Mouse (Mus musculus): ENCODE data around the gene Hivep3. TPM values are rescaled to one million over a fixed set of nuclear protein-coding genes. Genes with fewer than 3 reads are reported as not detected.

The Hivep3 gene
- total and polyA plus RNA-seq, 3 experiments, result not detected

DNA sequence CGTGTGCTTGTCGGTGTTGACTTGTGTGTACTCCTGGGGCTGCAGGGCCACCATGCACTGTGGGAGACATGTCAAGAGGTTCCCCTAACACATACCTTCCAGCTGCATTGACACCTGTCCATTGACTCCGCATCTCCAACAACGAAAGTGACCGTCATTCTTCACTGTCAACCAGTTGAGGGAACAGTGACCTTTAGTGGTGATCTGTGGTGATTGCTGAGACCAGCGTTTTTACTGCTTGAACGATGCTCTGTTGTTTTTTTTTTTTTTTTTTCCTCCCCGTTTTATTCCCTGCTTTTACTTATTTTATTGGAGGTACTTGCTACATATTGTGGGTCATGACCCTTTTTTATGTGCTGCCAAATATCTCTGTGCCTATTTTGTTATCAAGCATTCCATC lies 323.9 kb downstream of the Hivep3 start:
- Histone ChIP-seq H3K27ac (ENCODE audit: control insufficient read depth, low read depth, low read length) (no peak overlapping the region), H3K4me1 (ENCODE audit: control insufficient read depth in 1 of 2, insufficient read depth in 2 of 2, low read length in 2 of 2) (no peaks in the 10 kb centered on the region), H3K36me3 (ENCODE audit: control insufficient read depth in 1 of 2, insufficient read depth in 2 of 2, low read length in 2 of 2) (no peaks in the 10 kb centered on the region), H3K9ac (ENCODE audit: control insufficient read depth, low read depth, low read length, poor library complexity, severe bottlenecking) (no peak overlapping the region), H3K27me3 (ENCODE audit: control insufficient read depth in 1 of 2, insufficient read depth in 2 of 2, low read length in 2 of 2) (no peaks in the 10 kb centered on the region), H3K79me2 (ENCODE audit: control insufficient read depth, insufficient read depth, low read length, poor library complexity) (no peaks in the 10 kb centered on the region), H3K4me3 (ENCODE audit: control insufficient read depth in 1 of 2, insufficient read depth in 1 of 2, low read depth in 2 of 2, low read length in 2 of 2) (no peak overlapping the region), H3K9me3 (replicated peaks; ENCODE audit: insufficient read depth, low read length) (no peaks in the 10 kb centered on the region)
- DNase-seq (ENCODE audit: low read depth, low spot score), result no peak
- no peak for TF ChIP-seq EP300 (IDR thresholded peaks at IDR 0.05; ENCODE audit: low read depth in 1 of 2, low read length in 2 of 2)
- no peak for TF ChIP-seq SMC3 (IDR thresholded peaks at IDR 0.05; ENCODE audit: low read depth, low read length)
- no peak for TF ChIP-seq MEF2A (IDR thresholded peaks at IDR 0.05; ENCODE audit: extremely low read depth, insufficient replicate concordance, low read depth, low read length, poor library complexity, severe bottlenecking)
- TF ChIP-seq ZMIZ1 (IDR thresholded peaks at IDR 0.05; ENCODE audit: low read depth, low read length), result no peak
- TF ChIP-seq KAT2A (conservative IDR thresholded peaks at IDR 0.05; ENCODE audit: low read depth, low read length), result no peak
- TF ChIP-seq NRF1 (IDR thresholded peaks at IDR 0.05; ENCODE audit: insufficient read depth, low read depth, low read length, poor library complexity, severe bottlenecking), result no peak
- TF ChIP-seq CTCF (IDR thresholded peaks at IDR 0.05 in 2 of 3, conservative IDR thresholded peaks at IDR 0.05 in 1 of 3; ENCODE audit: control insufficient read depth in 1 of 3, insufficient read depth in 1 of 3, low read depth in 2 of 3, low read length in 3 of 3, poor library complexity in 1 of 3, severe bottlenecking in 1 of 3), result no peak
- TF ChIP-seq JUND (IDR thresholded peaks at IDR 0.05; ENCODE audit: low read depth, low read length), result no peak
- TF ChIP-seq NELFE (IDR thresholded peaks at IDR 0.05; ENCODE audit: low read depth, low read length), result no peak
- no peak for TF ChIP-seq BHLHE40 (IDR thresholded peaks at IDR 0.05; ENCODE audit: borderline replicate concordance, low read depth, low read length)
- TF ChIP-seq ELF1 (IDR thresholded peaks at IDR 0.05; ENCODE audit: low read depth, low read length), result no peak
- TF ChIP-seq MAX (IDR thresholded peaks at IDR 0.05; ENCODE audit: low read length), result no peak
- no peak for TF ChIP-seq ETS1 (IDR thresholded peaks at IDR 0.05; ENCODE audit: low read depth, low read length)
- no peak for TF ChIP-seq UBTF (IDR thresholded peaks at IDR 0.05; ENCODE audit: borderline replicate concordance, insufficient read depth, low read depth, low read length)
- TF ChIP-seq USF1 (IDR thresholded peaks at IDR 0.05; ENCODE audit: low read depth, low read length), result no peak
- no peak for TF ChIP-seq POLR2A (IDR thresholded peaks at IDR 0.05; ENCODE audit: control insufficient read depth in 1 of 2, insufficient read depth in 1 of 2, low read depth in 1 of 2, low read length in 2 of 2, poor library complexity in 1 of 2)

DNA sequence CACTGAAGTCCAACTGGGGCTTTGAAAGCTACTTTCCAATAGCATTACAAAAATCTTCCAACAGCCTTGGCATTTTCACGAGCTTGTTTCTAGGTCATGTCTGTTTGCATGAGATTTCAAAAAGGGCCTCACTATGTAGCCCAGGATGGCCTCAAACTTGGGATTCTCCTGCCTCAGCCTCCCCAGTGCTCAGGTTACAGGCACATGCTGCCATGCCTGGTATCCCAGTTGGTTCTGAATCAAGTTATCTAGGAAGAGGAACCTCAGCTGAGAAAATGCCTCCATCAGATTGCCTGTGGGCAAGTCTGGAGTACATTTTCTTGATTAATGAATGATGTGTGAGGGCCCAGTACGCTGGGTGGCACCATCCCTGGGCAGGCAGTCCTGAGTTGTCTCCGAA lies 324.6 kb downstream of the Hivep3 start:
- DNase-seq (ENCODE audit: low read depth, low spot score), result no peak
- no peak overlapping the region for H3K27ac ChIP-seq (ENCODE audit: control insufficient read depth, low read depth, low read length)
- no peaks in the 10 kb centered on the region for H3K9me3 ChIP-seq (replicated peaks; ENCODE audit: insufficient read depth, low read length)
- no peak overlapping the region for H3K9ac ChIP-seq (ENCODE audit: control insufficient read depth, low read depth, low read length, poor library complexity, severe bottlenecking)
- no peaks in the 10 kb centered on the region for H3K27me3 ChIP-seq (ENCODE audit: control insufficient read depth in 1 of 2, insufficient read depth in 2 of 2, low read length in 2 of 2)
- no peaks in the 10 kb centered on the region for H3K36me3 ChIP-seq (ENCODE audit: control insufficient read depth in 1 of 2, insufficient read depth in 2 of 2, low read length in 2 of 2)
- no peaks in the 10 kb centered on the region for H3K4me1 ChIP-seq (ENCODE audit: control insufficient read depth in 1 of 2, insufficient read depth in 2 of 2, low read length in 2 of 2)
- no peak overlapping the region for H3K4me3 ChIP-seq (ENCODE audit: control insufficient read depth in 1 of 2, insufficient read depth in 1 of 2, low read depth in 2 of 2, low read length in 2 of 2)
- TF ChIP-seq SMC3 (IDR thresholded peaks at IDR 0.05; ENCODE audit: low read depth, low read length) (no peak), SIN3A (IDR thresholded peaks at IDR 0.05; ENCODE audit: low read length) (no peak), EP300 (IDR thresholded peaks at IDR 0.05; ENCODE audit: low read depth in 1 of 2, low read length in 2 of 2) (no peak), POLR2AphosphoS2 (IDR thresholded peaks at IDR 0.05; ENCODE audit: low read length) (no peak), JUND (IDR thresholded peaks at IDR 0.05; ENCODE audit: low read depth, low read length) (no peak), TAL1 (IDR thresholded peaks at IDR 0.05; ENCODE audit: low read length) (no peak), ZNF384 (IDR thresholded peaks at IDR 0.05; ENCODE audit: low read depth, low read length) (no peak), MEF2A (IDR thresholded peaks at IDR 0.05; ENCODE audit: extremely low read depth, insufficient replicate concordance, low read depth, low read length, poor library complexity, severe bottlenecking) (no peak)
- no peaks in the 10 kb centered on the region for H3K79me2 ChIP-seq (ENCODE audit: control insufficient read depth, insufficient read depth, low read length, poor library complexity)

All from MEL (cell line).